Mouse (Mus musculus) limb, embryonic 15.5 days (tissue): ENCODE results near the gene Olfr56. TPM values are rescaled to one million over a fixed set of nuclear protein-coding genes. Genes with fewer than 3 reads are reported as not detected.
"Not testable (repeated sequence)": the region's sequence is repeated elsewhere in the genome, so short reads cannot be mapped to it uniquely, and the experiment has no call there.

Experiments
- ATAC-seq: fragments of 200-750 bp; cut with Nextera tagmentation; 2 replicates; pipeline ENCODE4 v1.8.0; 2017; ENCODE audit warnings: low read depth, moderate TSS enrichment; ENCODE audit not compliant: insufficient number of reproducible peaks, low FRiP score, low TSS enrichment
- H3K27ac ChIP-seq: fragments of 300-500 bp; sonication (generic); 2 replicates; pipeline ENCODE4 v1.5.1; 2015; ENCODE audit warnings: moderate library complexity, mild to moderate bottlenecking, inconsistent platforms
- H3K27me3 ChIP-seq: fragments of 300-500 bp; sonication (generic); 2 replicates; pipeline ENCODE4 v1.6.1; 2015; ENCODE audit warnings: inconsistent platforms
- H3K36me3 ChIP-seq: fragments of 300-500 bp; sonication (generic); 2 replicates; pipeline ENCODE4 v1.6.1; 2015; ENCODE audit warnings: inconsistent platforms
- H3K4me1 ChIP-seq: fragments of 300-500 bp; sonication (generic); 2 replicates; pipeline ENCODE4 v1.6.1; 2015; ENCODE audit warnings: inconsistent platforms
- H3K4me2 ChIP-seq: fragments of 300-500 bp; sonication (generic); 2 replicates; pipeline ENCODE4 v1.6.1; 2015; ENCODE audit warnings: mild to moderate bottlenecking, inconsistent platforms
- H3K4me3 ChIP-seq: fragments of 300-500 bp; sonication (generic); 2 replicates; pipeline ENCODE4 v1.5.1; 2015; ENCODE audit warnings: mild to moderate bottlenecking, inconsistent platforms
- H3K9ac ChIP-seq: fragments of 300-500 bp; sonication (generic); 2 replicates; pipeline ENCODE4 v1.6.1; 2015; ENCODE audit warnings: inconsistent platforms
- H3K9me3 ChIP-seq: fragments of 300-500 bp; sonication (generic); 2 replicates; pipeline ENCODE4 v1.6.1; 2016; ENCODE audit warnings: inconsistent platforms
- WGBS: fragments of 180-500 bp; shearing (Covaris S2); methylation state at CpG from one replicate; pipeline ENCODE4 v1.1.7; 2015; 5-methylcytosine and 5-hydroxymethylcytosine counted together
- polyA plus RNA-seq: library from polyadenylated mRNA; unstranded; fragments of >200 nt; fragmentation: Nextera tagmentation; extraction: Ambion mirVana; gene quantifications from 2 replicates; pipeline ENCODE4 v1.2.1, GENCODE M21; 2015

The Olfr56 gene
- polyA plus RNA-seq, 1 experiment from 2014 or later = not detected

DNA sequence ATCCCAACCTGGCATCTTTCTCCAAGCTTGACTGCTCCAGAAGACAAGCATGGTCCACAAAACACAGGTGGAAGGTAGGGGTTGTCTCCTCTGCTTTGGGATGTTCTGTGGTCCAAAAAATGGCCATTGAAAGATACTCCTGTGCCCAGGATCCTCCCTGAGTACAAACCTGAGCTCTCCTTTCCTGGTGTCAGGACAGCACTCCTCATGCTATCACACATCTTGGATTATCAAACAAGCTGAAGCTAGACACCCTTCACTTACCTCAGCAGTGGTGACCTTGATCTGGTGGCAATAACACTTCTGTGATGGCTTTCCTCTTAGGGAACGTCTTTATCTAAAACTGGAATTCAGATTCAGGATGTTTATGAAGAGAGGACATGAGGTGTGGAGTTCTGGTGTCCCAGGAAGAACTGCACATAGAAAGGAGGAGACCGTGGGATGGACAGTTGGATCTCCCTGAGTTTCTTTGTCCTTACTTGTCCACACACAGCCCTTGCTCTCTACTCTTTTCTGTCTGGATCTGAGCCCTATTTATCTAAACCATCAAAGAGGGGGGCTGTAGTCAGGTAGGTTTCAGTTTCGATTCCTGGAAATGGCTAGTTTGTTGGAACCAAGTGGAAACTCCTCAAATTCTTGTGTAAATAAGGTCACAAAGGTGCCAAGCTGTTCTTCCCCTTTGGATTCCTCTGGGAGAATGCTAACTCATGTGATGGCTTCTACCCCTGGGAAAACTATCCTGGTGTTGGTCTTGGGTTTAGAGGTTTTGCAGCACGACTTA, 13.2 kb downstream of the Olfr56 start, which contains the start of gene Gm12185:
Gene Gm12185, minus strand, starts transcription at position 487 of the 781 bp plus-strand sequence.
- not testable (repeated sequence) for H3K9ac ChIP-seq, ATAC-seq, H3K27me3 ChIP-seq, H3K36me3 ChIP-seq, H3K9me3 ChIP-seq, H3K4me3 ChIP-seq, H3K4me1 ChIP-seq, H3K27ac ChIP-seq, H3K4me2 ChIP-seq
- 61% methylated on average over 4 of the region's 4 CpGs for WGBS

DNA sequence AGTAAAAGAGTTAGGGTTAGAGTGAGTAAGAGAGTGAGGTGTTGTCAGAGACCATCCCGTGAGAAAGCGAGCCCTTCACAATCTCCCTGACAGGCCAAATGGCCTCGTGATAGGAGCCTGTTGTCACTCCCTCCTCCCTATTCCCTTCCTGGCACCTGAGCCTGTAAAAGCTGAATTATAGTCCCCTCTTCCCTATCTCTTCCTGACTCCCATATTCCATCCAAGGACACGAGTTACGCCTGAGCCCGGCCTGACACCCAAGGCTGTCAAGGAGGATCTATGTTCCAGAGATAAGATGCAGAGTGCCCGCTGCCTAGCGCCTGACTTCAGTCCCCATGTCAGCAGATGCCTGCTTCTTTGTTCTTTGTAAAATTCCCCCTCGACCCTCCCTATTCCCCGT, 14.6 kb downstream of the Olfr56 start:
- not testable (repeated sequence) for H3K27ac ChIP-seq, ATAC-seq
- WGBS = 23% methylated on average over 10 of the region's 10 CpGs

DNA sequence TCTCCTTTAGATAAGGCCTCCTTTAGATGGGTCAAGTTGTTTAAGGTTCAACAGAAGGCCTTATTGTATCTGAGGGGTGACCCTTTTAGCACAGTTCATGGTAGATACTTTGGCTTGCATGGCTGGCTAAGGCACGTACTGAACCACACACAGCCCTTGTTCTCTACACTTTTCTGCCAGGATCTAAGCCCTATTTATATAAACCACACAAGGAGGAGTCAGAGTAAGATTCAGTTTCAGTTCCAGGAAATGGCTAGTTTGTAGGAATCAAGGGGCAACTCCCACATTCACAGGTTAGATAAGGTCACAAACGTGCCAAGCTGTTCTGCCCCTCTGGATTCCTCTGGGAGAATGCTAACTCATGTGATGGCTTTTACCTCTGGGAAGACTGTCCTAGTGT, 15.3 kb downstream of the Olfr56 start, which contains the start of gene Tgtp1:
Gene Tgtp1, minus strand, starts transcription at position 155 of the 400 bp plus-strand sequence.
- not testable (repeated sequence) for H3K36me3 ChIP-seq, H3K27me3 ChIP-seq, H3K9me3 ChIP-seq, ATAC-seq, H3K9ac ChIP-seq, H3K27ac ChIP-seq, H3K4me2 ChIP-seq, H3K4me1 ChIP-seq, H3K4me3 ChIP-seq
- 55% methylated on average over 2 of the region's 2 CpGs for WGBS

More for the DNA sequence above, 14.6 kb downstream of the Olfr56 start:
- not testable (repeated sequence) for H3K27me3 ChIP-seq, H3K4me3 ChIP-seq, H3K4me1 ChIP-seq, H3K36me3 ChIP-seq, H3K4me2 ChIP-seq, H3K9ac ChIP-seq, H3K9me3 ChIP-seq

DNA sequence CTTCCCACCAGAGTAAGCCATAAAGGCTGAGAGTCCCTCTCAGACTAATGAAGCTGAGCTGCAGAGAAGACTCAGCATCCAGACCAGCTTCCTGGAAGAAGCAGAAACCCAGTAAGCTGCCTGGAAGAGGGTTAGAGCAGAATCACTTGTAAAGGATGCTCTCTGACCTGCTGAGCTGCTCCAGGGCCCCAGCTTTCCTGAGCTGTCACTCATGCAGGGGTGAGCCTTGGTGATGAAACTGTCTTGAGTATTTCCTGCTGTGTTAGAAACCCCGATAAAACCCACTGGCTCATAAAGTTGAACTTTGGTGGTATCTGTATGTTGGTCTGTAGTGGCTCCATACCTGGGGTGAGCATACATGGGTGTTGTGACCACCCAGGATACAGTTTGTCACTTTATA, 21.7 kb downstream of the Olfr56 start:
- ATAC-seq = not testable (repeated sequence)

DNA sequence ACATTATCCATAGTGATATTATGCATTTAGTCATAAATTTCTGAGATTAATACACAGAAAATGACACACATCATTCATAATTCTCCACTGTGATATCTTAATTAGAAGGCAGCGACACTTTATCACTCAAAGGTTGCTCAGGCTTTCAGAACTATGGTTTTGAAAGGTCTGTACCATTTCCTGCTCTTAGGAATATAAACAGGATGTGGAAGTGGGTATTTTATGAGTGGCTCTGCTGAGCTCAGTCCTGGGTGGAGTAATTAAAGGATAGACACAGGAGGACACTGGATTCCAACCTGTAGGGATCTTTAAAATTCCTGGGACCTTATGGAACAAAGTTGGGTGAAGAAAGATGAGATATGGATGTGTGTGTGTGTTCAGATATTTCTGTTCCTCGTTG, 27.6 kb downstream of the Olfr56 start:
- not testable (repeated sequence) for H3K36me3 ChIP-seq, H3K27ac ChIP-seq, H3K9ac ChIP-seq, ATAC-seq, H3K4me3 ChIP-seq, H3K4me2 ChIP-seq, H3K27me3 ChIP-seq, H3K9me3 ChIP-seq, H3K4me1 ChIP-seq
- 68% methylated on average over 2 of the region's 2 CpGs for WGBS

More for the DNA sequence above, 21.7 kb downstream of the Olfr56 start:
- not testable (repeated sequence) for H3K27me3 ChIP-seq, H3K4me2 ChIP-seq, H3K9me3 ChIP-seq, H3K27ac ChIP-seq, H3K4me3 ChIP-seq, H3K36me3 ChIP-seq, H3K4me1 ChIP-seq, H3K9ac ChIP-seq
- WGBS = 63% methylated on average over 1 of the region's 1 CpGs

DNA sequence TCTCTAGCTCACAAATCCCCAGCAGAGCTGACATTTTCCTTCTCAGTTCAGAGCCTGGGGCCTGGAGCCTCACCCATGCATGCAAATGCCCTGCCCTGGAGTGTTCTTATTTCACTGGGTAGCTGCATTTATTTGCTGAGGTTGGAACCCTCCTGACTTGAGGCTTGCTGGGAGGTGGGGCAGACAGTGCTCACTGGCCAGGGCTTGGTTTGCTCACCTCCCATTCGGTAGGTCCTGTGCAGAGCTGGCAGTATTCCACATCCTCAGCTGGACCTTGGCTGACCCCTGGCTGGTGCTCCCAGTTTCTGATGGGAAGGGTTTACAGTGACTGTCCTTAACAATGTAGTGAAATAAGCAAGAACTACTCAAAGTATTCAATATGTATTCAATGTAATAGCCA, 28.1 kb downstream of the Olfr56 start:
- H3K4me1 ChIP-seq, H3K4me2 ChIP-seq, H3K4me3 ChIP-seq, H3K9me3 ChIP-seq, H3K36me3 ChIP-seq, H3K27me3 ChIP-seq, ATAC-seq, H3K9ac ChIP-seq, H3K27ac ChIP-seq: not testable (repeated sequence)
- 43% methylated on average over 1 of the region's 1 CpGs for WGBS

DNA sequence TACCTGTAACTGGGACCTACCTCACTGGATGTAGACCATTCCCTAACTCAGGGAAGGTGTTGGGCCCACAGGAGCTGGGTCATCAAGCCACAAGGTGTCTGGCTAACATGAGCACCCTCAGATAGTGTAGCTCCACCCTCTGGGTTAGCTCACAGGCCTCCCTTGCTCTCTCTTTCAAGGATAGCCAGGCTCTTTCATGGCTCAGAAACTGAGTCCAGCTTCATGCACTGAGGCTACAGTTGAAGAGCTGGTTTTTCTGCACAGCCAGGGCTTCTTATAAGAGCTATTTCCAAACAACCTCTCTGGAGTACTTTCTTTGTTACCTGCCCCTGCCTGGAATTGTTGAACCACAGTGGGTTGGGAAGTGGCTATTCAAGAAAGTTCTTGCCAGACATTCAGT, 33.4 kb downstream of the Olfr56 start:
- not testable (repeated sequence) for H3K36me3 ChIP-seq, H3K27me3 ChIP-seq, ATAC-seq, H3K4me1 ChIP-seq, H3K4me2 ChIP-seq, H3K4me3 ChIP-seq, H3K9ac ChIP-seq, H3K9me3 ChIP-seq, H3K27ac ChIP-seq

DNA sequence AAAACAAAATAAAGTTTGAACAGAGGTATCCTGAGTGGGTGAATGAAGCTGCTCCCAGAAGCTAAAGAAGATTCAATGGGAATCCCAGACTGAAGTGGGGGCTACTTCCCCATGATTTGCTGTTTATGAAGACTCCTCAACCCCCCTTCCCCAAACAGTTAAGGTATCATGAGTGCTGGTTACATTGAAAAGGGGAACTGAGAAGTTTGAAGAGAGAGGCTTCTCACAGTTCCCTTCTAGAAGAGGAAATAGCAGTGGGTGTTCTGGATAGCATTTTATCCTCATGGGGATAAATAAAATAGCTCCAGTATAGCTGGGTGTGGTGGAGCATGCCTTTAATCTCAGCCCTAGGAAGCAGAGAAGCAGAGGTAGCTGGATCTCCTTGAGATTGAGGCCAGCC, 71.4 kb downstream of the Olfr56 start:
- ATAC-seq, H3K27me3 ChIP-seq, H3K36me3 ChIP-seq, H3K27ac ChIP-seq, H3K4me2 ChIP-seq, H3K9ac ChIP-seq, H3K4me3 ChIP-seq, H3K9me3 ChIP-seq, H3K4me1 ChIP-seq: not testable (repeated sequence)

DNA sequence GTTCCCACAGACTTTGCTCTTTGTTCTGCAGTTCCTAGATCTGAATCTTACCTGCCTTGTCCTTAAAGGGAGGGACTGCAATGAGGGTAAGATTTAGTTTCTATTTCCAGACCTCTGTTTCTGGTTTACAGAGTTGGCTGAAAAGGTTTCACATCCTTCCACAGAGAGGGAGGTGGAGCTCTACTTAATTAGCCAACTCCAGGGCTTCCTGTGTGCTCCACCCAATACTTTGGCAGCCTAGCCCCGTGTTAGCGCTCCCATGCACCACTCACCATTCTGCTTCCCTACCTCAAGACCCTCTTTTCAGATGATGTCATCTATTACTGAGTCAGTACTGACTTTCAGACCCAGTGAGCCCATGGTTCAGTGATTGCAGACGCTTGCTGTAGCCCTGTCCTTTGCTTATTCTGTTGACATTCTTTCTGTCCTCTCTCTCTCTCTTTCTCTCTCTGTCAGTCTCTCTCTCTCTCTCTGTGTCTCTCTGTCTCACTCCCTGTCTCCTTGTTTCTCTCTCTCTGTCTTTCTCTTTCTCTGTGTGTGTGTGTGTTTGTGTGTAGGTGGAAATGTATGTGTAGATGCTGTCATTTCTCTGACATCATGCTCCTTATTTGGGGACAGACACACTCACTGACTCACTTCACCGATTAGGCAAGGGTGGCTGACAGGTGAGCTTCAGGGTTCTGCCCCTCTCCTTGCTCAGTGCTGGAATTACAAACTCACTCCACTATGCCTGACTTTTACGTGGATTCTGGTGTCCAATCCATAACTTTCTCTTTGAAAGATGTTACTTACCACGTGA, 72.6 kb downstream of the Olfr56 start, which contains the start of gene 9930111J21Rik2:
Gene 9930111J21Rik2, minus strand, starts transcription at position 150 of the 799 bp plus-strand sequence.
- H3K27me3 ChIP-seq, H3K9ac ChIP-seq, H3K4me3 ChIP-seq, ATAC-seq, H3K27ac ChIP-seq, H3K9me3 ChIP-seq, H3K4me1 ChIP-seq, H3K36me3 ChIP-seq, H3K4me2 ChIP-seq: not testable (repeated sequence)
- 69% methylated on average over 1 of the region's 6 CpGs for WGBS

DNA sequence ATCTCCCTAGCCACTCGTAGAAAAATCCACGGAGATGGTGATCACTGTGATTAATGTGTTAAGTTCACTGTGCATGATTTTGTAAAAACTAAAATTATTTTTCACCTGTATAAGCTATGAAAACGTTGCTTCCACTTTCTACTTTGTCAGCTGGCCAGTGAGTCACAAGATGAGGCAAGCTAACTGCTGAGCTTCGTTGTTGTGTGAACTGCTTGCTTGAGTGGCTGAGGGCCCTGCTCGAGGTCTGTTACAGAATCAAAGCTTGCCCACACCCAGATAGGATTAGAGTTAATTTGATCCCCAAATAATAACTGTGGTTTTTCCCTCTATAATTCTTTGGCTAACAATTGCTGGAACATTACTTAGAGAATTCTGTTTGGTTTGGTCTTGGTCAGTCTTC, 73.2 kb downstream of the Olfr56 start:
- no CpG with 5 or more reads among the region's 5 CpGs for WGBS

DNA sequence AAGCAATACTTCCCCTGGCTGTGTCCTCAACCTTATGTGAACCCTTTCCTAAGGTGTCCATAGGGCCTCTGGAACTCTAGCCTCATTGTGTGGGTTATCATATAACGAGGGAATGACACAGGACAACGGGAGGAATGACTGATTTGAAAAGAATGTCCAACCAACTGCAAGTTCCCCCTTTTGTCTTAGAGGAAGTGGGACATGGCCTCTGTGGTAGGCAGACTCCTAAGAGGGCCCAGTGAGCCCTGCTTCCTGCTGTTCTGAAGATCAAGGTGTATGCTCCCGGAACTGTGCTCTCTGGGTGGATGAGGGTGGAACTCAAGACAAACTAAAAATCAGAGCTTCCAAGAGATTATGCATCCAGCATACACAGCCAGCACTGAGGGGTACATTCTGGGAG, 81.4 kb downstream of the Olfr56 start:
- not testable (repeated sequence) for H3K4me3 ChIP-seq, H3K27ac ChIP-seq, H3K9ac ChIP-seq, ATAC-seq, H3K36me3 ChIP-seq, H3K9me3 ChIP-seq, H3K4me2 ChIP-seq, H3K4me1 ChIP-seq, H3K27me3 ChIP-seq
- WGBS = 61% methylated on average over 2 of the region's 3 CpGs

More for the DNA sequence above, 73.2 kb downstream of the Olfr56 start:
- not testable (repeated sequence) for H3K27ac ChIP-seq, H3K36me3 ChIP-seq, H3K9ac ChIP-seq, H3K4me3 ChIP-seq, ATAC-seq, H3K9me3 ChIP-seq, H3K27me3 ChIP-seq, H3K4me2 ChIP-seq, H3K4me1 ChIP-seq

DNA sequence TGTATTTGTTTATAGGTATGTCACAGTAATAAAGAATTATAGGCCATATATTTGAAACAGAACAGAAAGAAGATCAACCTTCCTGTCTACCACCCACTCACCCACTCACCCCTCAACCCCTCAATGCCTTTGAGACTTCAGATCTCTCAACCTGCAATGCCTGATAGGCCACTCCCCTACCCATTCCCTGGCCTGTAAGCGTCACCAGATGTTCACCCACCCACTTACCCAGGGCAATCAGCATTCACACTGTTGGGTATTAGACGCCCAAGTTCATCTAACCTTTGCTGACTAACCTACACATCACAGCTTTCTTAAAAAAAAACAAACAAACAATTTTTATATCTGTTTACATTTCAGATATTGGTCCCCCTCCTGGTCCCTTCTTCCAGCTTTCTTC, 83.2 kb downstream of the Olfr56 start:
- H3K27me3 ChIP-seq, H3K4me2 ChIP-seq, H3K36me3 ChIP-seq, ATAC-seq, H3K4me1 ChIP-seq, H3K9me3 ChIP-seq, H3K4me3 ChIP-seq, H3K9ac ChIP-seq, H3K27ac ChIP-seq: not testable (repeated sequence)
- WGBS = 63% methylated on average over 2 of the region's 2 CpGs
